Mouse (Mus musculus): ENCODE measurements around the gene Trpc1. TPM values are rescaled to one million over a fixed set of nuclear protein-coding genes. Genes with fewer than 3 reads are reported as not detected.

Gene Trpc1
- polyA plus RNA-seq, 1 experiment from 2014 or later: 5.1 TPM

GRCm38 (mm10) chr9:95688064-95688463 is 62.1 kb downstream of the Trpc1 start:
- H3K9me3 ChIP-seq (replicated peaks; ENCODE audit: low read length): no peaks in the 10 kb centered on the region
- WGBS: 60% methylated on average over 3 of the region's 3 CpGs
- no peak for ATAC-seq (replicated peaks; ENCODE audit: low FRiP score, low read depth)
- no peaks in the 10 kb centered on the region for H3K4me1 ChIP-seq (replicated peaks; ENCODE audit: insufficient read depth, low read length)
- TF ChIP-seq CTCF (IDR thresholded peaks at IDR 0.05; ENCODE audit: low read depth): peak; percentile 58; the same call in 1 of the 2 replicates
- H3K4me3 ChIP-seq (replicated peaks; ENCODE audit: low read depth, low read length): no peak overlapping the region
- no peaks in the 10 kb centered on the region for H3K36me3 ChIP-seq (ENCODE audit: insufficient read depth, low read length)
- peak; percentile 14 for DNase-seq (ENCODE audit: low spot score)
- no peak overlapping the region for H3K4me2 ChIP-seq (ENCODE audit: low read length)
- H3K9ac ChIP-seq (ENCODE audit: low read depth, low read length): no peak overlapping the region
- no peak overlapping the region for H3K27ac ChIP-seq
- H3K27me3 ChIP-seq (ENCODE audit: insufficient read depth, low read length): no peaks in the 10 kb centered on the region

GRCm38 (mm10) chr9:95685660-95686440 is 64.3 kb downstream of the Trpc1 start:
- Histone ChIP-seq H3K27me3 (ENCODE audit: insufficient read depth, low read length) (no peaks in the 10 kb centered on the region), H3K4me2 (ENCODE audit: low read length) (no peak overlapping the region), H3K27ac (no peak overlapping the region), H3K36me3 (ENCODE audit: insufficient read depth, low read length) (no peaks in the 10 kb centered on the region), H3K4me1 (replicated peaks; ENCODE audit: insufficient read depth, low read length) (no peaks in the 10 kb centered on the region), H3K9me3 (replicated peaks; ENCODE audit: low read length) (no peaks in the 10 kb centered on the region), H3K4me3 (replicated peaks; ENCODE audit: low read depth, low read length) (no peak overlapping the region), H3K9ac (ENCODE audit: low read depth, low read length) (no peak overlapping the region)
- DNase-seq (ENCODE audit: low spot score): no peak
- 61% methylated on average over 11 of the region's 11 CpGs for WGBS
- no peak for TF ChIP-seq CTCF (IDR thresholded peaks at IDR 0.05; ENCODE audit: low read depth)
- no peak for ATAC-seq (replicated peaks; ENCODE audit: low FRiP score, low read depth)

GRCm38 (mm10) chr9:95680691-95681090 is 69.5 kb downstream of the Trpc1 start:
- WGBS: 83% methylated on average over 11 of the region's 11 CpGs
- H3K27ac ChIP-seq: no peak overlapping the region
- no peaks in the 10 kb centered on the region for H3K4me1 ChIP-seq (replicated peaks; ENCODE audit: insufficient read depth, low read length)
- no peak overlapping the region for H3K4me3 ChIP-seq (replicated peaks; ENCODE audit: low read depth, low read length)
- no peak for ATAC-seq (replicated peaks; ENCODE audit: low FRiP score, low read depth)
- H3K9ac ChIP-seq (ENCODE audit: low read depth, low read length): no peak overlapping the region
- no peak for TF ChIP-seq CTCF (IDR thresholded peaks at IDR 0.05; ENCODE audit: low read depth)
- DNase-seq (ENCODE audit: low spot score): no peak
- H3K27me3 ChIP-seq (ENCODE audit: insufficient read depth, low read length): no peaks in the 10 kb centered on the region
- H3K36me3 ChIP-seq (ENCODE audit: insufficient read depth, low read length): no peaks in the 10 kb centered on the region
- no peaks in the 10 kb centered on the region for H3K9me3 ChIP-seq (replicated peaks; ENCODE audit: low read length)
- no peak overlapping the region for H3K4me2 ChIP-seq (ENCODE audit: low read length)

GRCm38 (mm10) chr9:95679966-95680365 is 70.2 kb downstream of the Trpc1 start:
- H3K9me3 ChIP-seq (replicated peaks; ENCODE audit: low read length): no peaks in the 10 kb centered on the region
- H3K9ac ChIP-seq (ENCODE audit: low read depth, low read length): no peak overlapping the region
- WGBS: 63% methylated on average over 7 of the region's 7 CpGs
- no peaks in the 10 kb centered on the region for H3K27me3 ChIP-seq (ENCODE audit: insufficient read depth, low read length)
- DNase-seq (ENCODE audit: low spot score) (peak; percentile 16), ATAC-seq (replicated peaks; ENCODE audit: low FRiP score, low read depth) (no peak)
- H3K4me3 ChIP-seq (replicated peaks; ENCODE audit: low read depth, low read length): no peak overlapping the region
- H3K27ac ChIP-seq: no peak overlapping the region
- no peak for TF ChIP-seq CTCF (IDR thresholded peaks at IDR 0.05; ENCODE audit: low read depth)
- no peaks in the 10 kb centered on the region for H3K36me3 ChIP-seq (ENCODE audit: insufficient read depth, low read length)
- H3K4me2 ChIP-seq (ENCODE audit: low read length): no peak overlapping the region
- H3K4me1 ChIP-seq (replicated peaks; ENCODE audit: insufficient read depth, low read length): no peaks in the 10 kb centered on the region

- no peak overlapping the region for H3K4me3 ChIP-seq (replicated peaks; ENCODE audit: low read depth, low read length)
- DNase-seq (ENCODE audit: low spot score) (no peak), ATAC-seq (replicated peaks; ENCODE audit: low FRiP score, low read depth) (no peak)
- no peak overlapping the region for H3K27ac ChIP-seq
- no peaks in the 10 kb centered on the region for H3K9me3 ChIP-seq (replicated peaks; ENCODE audit: low read length)
- H3K4me1 ChIP-seq (replicated peaks; ENCODE audit: insufficient read depth, low read length): no peaks in the 10 kb centered on the region
- 0 out of 2 replicates have a peak, but pooled peaks have one; percentile 15 for TF ChIP-seq CTCF (IDR thresholded peaks at IDR 0.05; ENCODE audit: low read depth)
- no peaks in the 10 kb centered on the region for H3K36me3 ChIP-seq (ENCODE audit: insufficient read depth, low read length)
- no peak overlapping the region for H3K4me2 ChIP-seq (ENCODE audit: low read length)
- WGBS: 93% methylated on average over 4 of the region's 4 CpGs
- H3K27me3 ChIP-seq (ENCODE audit: insufficient read depth, low read length): no peaks in the 10 kb centered on the region
- H3K9ac ChIP-seq (ENCODE audit: low read depth, low read length): no peak overlapping the region
Measured at GRCm38 (mm10) chr9:95676021-95676420, 74.2 kb downstream of the Trpc1 start.

GRCm38 (mm10) chr9:95675064-95675699 is 75.0 kb downstream of the Trpc1 start:
- H3K36me3 ChIP-seq (ENCODE audit: insufficient read depth, low read length): no peaks in the 10 kb centered on the region
- no peak overlapping the region for H3K4me2 ChIP-seq (ENCODE audit: low read length)
- H3K27ac ChIP-seq: no peak overlapping the region
- DNase-seq (ENCODE audit: low spot score) (no peak), ATAC-seq (replicated peaks; ENCODE audit: low FRiP score, low read depth) (no peak)
- no peak for TF ChIP-seq CTCF (IDR thresholded peaks at IDR 0.05; ENCODE audit: low read depth)
- no peaks in the 10 kb centered on the region for H3K9me3 ChIP-seq (replicated peaks; ENCODE audit: low read length)
- H3K4me3 ChIP-seq (replicated peaks; ENCODE audit: low read depth, low read length): no peak overlapping the region
- no peak overlapping the region for H3K9ac ChIP-seq (ENCODE audit: low read depth, low read length)
- WGBS: 72% methylated on average over 9 of the region's 9 CpGs
- H3K4me1 ChIP-seq (replicated peaks; ENCODE audit: insufficient read depth, low read length): no peaks in the 10 kb centered on the region
- no peaks in the 10 kb centered on the region for H3K27me3 ChIP-seq (ENCODE audit: insufficient read depth, low read length)

All from kidney, postnatal 0 days (tissue).